Mouse (Mus musculus) spleen, embryonic (tissue): Measurements from ENCODE around the gene Fcrla.

Experiments
- CTCF ChIA-PET: fragments of 350-600 bp; sonication (Branson Sonifier 250); formaldehyde crosslinking; loops from one replicate; lab custom pipeline; 2022; lab: Charles Lee

The Fcrla gene

DNA sequence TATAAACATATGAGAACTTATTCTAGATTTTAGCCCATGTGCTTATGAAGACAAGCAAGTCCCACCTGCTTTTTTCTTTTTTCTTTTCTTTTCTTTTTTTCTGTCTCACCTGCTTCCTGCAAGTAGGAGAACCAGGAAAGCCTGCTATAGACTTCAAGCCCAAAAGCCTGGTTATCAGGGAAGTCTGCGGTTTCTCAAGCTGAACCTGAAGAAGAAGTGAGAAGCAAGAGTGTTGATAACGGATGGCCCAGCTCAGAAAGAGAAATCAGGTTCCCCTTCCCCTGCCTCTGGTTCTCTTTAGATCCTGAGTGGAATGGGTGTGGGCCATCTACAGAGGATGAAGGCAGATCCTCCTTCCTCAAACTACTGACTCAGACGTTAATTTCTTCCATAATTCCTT, 4.7 kb upstream of the Fcrla start:
- CTCF ChIA-PET = interaction anchor here (0.6 kb wide), 1 partner anchor 164 kb away, joined by 4 read pairs; no protein-coding TSS in a partner anchor

GRCm38 (mm10) chr1:170929245-170929644, 1.9 kb upstream of the Fcrla start:
- CTCF ChIA-PET = interaction anchor here (1.1 kb wide), 1 partner anchor 54 kb away, joined by 3 read pairs; no protein-coding TSS in a partner anchor

DNA sequence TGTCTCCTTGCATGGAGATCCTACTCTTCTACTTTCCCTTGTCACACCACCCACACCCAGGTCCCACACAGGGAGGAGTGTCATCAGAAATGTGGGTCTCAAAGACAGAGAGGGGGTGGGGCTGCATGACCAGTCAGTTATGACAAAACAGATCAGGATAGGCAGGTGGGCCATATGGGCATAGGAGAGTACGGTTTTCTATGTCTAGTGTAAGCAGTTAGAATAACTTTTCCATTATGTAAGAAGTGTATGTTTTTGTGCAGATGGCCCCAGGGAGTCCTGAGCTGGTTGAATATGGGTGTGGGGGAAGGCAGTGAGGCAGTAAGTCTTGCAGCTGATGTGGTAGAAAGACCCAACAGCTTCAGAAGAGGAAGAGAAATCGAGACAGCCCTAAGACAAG, 1.1 kb upstream of the Fcrla start:
- CTCF ChIA-PET = interaction anchor here (1.1 to 3.5 kb wide), 2 partner anchors 11 to 55 kb away, joined by 3 to 19 read pairs; no protein-coding TSS in a partner anchor

DNA sequence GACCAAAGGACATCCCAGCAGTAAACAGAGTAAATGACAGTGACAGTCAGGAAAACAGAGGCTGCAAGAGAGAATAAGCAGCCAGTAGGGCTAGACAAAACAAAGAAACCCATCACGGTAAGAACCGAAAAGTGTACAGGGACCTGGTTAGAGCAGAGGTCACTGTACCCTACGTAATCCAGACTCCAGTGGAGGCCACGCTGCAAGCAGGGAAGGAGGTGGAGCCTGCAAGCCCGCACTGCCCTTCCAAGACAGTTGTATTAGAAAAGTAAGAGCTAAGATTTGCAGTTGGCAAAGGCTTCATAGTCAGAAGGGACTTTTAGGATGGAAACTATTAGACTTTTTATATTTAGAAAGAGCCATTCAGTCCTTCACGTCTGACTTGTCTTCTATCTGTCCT, 442 bp downstream of the Fcrla start:
- CTCF ChIA-PET = interaction anchor here (0.5 to 3.5 kb wide), 4 partner anchors 10 to 59 kb away, joined by 3 to 19 read pairs (median 4); no protein-coding TSS in a partner anchor

GRCm38 (mm10) chr1:170924485-170924884, 2.9 kb downstream of the Fcrla start:
- CTCF ChIA-PET = interaction anchor here (0.9 kb wide), 1 partner anchor 14 kb away, joined by 3 read pairs; no protein-coding TSS in a partner anchor

DNA sequence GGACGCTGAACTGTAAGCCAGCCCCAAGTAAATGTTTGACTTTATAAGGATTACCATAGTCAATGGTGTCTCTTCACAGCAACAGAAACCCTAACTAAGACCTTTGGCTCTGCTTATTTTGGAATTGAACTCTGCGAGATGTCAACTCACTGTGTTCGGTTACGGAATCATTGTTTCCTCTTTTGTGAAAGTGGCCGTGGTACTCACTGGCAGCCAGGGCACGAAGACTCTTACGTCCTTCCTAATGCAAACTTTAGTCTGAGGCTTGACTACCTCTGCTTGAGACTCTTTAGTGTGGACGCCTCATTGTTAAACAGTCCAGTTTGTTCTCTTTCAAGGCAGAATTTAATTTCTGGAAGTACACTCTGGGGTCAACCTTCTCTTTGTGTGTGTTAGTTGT, 8.1 kb downstream of the Fcrla start:
- CTCF ChIA-PET = interaction anchor here (0.6 kb wide), 1 partner anchor 66 kb away, joined by 3 read pairs; no protein-coding TSS in a partner anchor

- CTCF ChIA-PET = interaction anchor here (0.6 to 0.9 kb wide), 3 partner anchors 25 to 62 kb away, joined by 3 to 4 read pairs (median 3); no protein-coding TSS in a partner anchor
Measured at GRCm38 (mm10) chr1:170915657-170916056, 11.7 kb downstream of the Fcrla start.

GRCm38 (mm10) chr1:170912891-170913615, 14.3 kb downstream of the Fcrla start, which contains the start of gene Fcrlb:
Fcrlb (minus strand) TSS chr1:170912941.
- CTCF ChIA-PET = interaction anchor here (0.7 kb wide), 1 partner anchor 496 kb away, joined by 3 read pairs; no protein-coding TSS in a partner anchor

DNA sequence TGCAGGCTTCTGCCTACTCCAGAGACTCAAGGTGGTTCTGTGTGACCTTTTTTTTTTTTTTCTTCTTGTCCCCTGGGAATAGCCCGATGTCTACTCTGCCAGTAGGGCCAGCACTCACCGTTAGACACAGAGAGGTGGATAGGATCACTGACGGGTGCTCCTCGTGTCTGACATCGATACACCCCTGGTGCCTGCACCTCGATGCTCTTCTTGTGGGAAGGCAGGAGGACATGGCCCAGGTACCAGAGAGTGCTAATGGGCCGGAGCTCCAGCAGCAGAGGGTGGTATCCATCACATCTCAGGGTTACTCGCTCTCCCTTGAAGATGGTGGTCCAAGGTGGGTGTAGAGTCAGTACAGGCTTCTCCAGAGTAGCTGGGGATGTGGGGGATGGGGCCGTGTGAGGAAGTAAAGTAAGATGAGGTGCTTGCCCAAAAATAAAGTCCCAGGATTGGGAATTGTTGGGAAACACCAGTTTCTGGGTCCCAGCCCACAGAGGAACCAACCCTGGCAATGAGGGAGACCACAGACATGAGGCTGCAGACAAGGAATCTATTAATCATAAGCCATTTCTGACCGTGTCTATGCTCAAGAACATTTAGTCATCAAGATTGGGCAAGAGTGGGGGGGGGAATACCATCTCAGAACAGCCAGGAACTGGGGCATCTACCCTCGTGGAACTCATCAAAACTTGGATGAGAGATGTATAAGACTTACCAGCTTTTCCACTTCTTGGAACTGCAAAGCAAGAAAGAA, 15.3 kb downstream of the Fcrla start:
- CTCF ChIA-PET = no interaction called here

- CTCF ChIA-PET = interaction anchor here (0.7 to 0.8 kb wide), 2 partner anchors 35 to 89 kb away, joined by 3 to 6 read pairs; no protein-coding TSS in a partner anchor
Measured at GRCm38 (mm10) chr1:170908341-170908740, 19.0 kb downstream of the Fcrla start.

- CTCF ChIA-PET = interaction anchor here (0.6 to 0.8 kb wide), 5 partner anchors 10 to 86 kb away, joined by 3 to 19 read pairs (median 6); no protein-coding TSS in a partner anchor
Measured at GRCm38 (mm10) chr1:170907456-170908191, 19.8 kb downstream of the Fcrla start.

DNA sequence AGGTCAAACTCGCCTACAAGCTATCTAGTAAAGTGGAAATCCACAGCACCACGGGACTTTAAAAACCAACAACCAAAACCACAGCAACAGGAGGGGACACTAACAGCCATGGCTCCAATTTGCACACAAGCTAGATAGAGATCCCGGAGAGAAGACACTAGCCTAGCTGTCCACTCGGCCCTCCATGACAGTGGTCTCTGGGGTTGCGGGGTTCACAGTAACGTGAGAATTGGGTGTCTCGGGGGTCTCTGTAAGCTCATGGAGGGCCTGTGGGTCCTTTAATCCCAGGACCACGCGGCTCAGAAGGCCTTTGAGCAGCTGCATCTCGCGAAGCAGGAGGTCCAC, 20.3 kb downstream of the Fcrla start:
- CTCF ChIA-PET = interaction anchor here (0.6 to 0.7 kb wide), 4 partner anchors 11 to 87 kb away, joined by 3 to 19 read pairs (median 8); no protein-coding TSS in a partner anchor

DNA sequence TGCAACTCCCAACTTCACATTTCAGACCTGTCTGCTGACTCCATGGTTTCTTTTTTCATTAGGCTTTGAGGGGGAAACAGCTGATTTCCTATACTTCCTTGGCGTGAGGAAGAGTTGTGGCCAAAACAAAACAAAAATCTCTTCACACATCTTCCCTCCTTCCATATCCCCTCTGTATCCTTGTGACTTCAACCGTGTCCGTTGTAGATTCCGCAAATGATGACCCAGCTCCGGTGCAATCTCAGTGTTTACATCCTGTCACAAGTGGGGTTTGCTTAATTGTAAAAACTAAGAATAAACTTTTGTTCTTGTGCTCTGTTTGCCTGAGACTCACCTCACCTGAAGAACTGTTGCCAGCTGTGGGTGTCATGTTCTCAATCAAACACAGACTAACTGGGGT, 23.9 kb downstream of the Fcrla start:
- CTCF ChIA-PET = interaction anchor here (0.9 kb wide), 1 partner anchor 92 kb away, joined by 4 read pairs; no protein-coding TSS in a partner anchor

DNA sequence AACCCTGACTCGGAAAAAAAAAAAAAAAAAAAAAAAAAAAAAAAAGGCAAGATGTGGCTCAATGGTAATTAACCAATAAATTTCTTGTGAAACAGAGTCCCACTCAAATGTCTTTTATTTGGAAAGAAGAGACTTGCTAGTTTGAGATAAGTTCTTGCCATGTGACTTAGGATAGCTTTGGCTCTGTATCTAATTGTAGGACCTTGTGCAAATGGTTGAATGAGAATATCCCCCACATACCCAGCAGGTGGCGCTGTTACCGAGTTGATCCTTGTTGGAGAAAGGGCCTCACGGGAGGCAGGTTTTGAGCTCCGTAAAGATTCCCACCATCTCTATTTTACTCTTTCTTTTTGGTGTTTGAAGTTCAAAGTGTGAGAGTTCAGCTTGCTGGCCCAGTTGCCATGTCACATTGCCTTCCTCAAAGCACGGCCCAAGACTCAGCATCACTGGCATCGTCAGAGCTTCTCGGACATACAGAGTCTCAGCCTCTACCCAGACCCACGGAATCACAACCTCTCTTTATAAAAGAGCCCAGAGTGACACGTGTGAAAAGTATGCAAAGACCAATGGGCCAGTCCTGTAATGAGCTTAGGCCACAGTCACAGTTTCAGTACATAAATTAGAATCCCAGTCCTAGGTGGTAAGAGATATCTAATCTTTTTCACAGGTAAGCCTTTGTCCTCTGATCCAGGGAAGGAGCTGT, 25.7 kb downstream of the Fcrla start:
- CTCF ChIA-PET = interaction anchor here (0.6 to 2.0 kb wide), 4 partner anchors 90 to 102 kb away, joined by 10 to 36 read pairs (median 12); no protein-coding TSS in a partner anchor

- CTCF ChIA-PET = interaction anchor here (0.6 to 2.0 kb wide), 5 partner anchors 25 to 634 kb away, joined by 3 to 13 read pairs (median 3); no protein-coding TSS in a partner anchor
Measured at GRCm38 (mm10) chr1:170900799-170901467, 26.4 kb downstream of the Fcrla start.

DNA sequence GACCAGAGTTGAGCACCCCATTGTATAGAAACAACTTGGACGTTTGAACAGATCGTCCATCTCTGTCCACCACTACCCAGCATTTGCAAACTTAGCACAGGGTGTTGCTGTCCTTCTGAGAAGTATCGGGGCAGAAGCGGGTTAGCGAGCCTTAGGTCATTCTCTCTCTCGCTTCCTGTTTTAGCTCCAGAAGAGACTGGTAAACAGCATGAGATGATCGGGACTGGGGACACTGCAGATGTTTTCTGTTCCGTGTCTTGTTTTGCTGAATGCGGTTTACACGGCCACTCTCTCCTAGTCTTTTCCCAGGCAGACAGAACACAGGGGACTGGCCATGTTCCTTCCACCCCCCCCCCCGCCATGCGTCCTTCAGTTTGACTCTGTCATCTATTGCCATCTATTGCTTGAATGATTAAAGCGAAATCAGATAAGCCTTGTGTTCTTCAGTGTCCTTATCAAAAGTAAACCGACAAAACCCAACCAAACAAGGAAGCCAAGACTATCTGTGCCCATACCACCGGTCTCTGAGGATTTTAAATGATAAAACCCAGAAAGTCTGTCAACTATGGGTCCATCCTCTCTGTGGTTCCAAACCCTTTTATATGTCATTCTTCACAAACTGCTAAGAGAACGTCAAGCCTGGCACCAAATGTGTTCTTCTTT, 28.8 kb downstream of the Fcrla start:
- CTCF ChIA-PET = interaction anchor here (0.8 kb wide), 1 partner anchor 96 kb away, joined by 3 read pairs; no protein-coding TSS in a partner anchor

- CTCF ChIA-PET = interaction anchor here (2.6 kb wide), 1 partner anchor 100 kb away, joined by 6 read pairs; no protein-coding TSS in a partner anchor
Measured at GRCm38 (mm10) chr1:170896651-170897281, 30.6 kb downstream of the Fcrla start.
